Mouse (Mus musculus): ENCODE measurements at regions not wholly inside any gene's neighbourhood (a gene's known extent, or its start where the extent isn't known, plus 50 kb on each side); places are given as distances from the start of the nearest gene placed in this dataset.
"Not testable (repeated sequence)": the region's sequence is repeated elsewhere in the genome, so short reads cannot be mapped to it uniquely, and the experiment has no call there.

- in situ Hi-C loops (cut with MboI, MseI), result loop anchor here (10.0 to 25.0 kb wide), 2 partner anchors 788 to 1309 kb away; no protein-coding TSS in a partner anchor
These were observed 79.0 kb downstream of the Casp12 start for GRCm38 (mm10) chr9:5424236-5424635.

- in situ Hi-C loops (cut with MboI, MseI), result no loop called here
These were observed 103.0 kb downstream of the Casp12 start for GRCm38 (mm10) chr9:5448180-5448579.

- in situ Hi-C loops (cut with MboI, MseI), result no loop called here
These were observed 111.4 kb downstream of the Casp12 start for GRCm38 (mm10) chr9:5456606-5457005.

GRCm38 (mm10) chr9:5472012-5472411, 126.8 kb downstream of the Casp12 start:
- in situ Hi-C loops (cut with MboI, MseI), result no loop called here

GRCm38 (mm10) chr9:5474271-5474670, 129.0 kb downstream of the Casp12 start:
- in situ Hi-C loops (cut with MboI, MseI), result no loop called here

GRCm38 (mm10) chr9:5485258-5485657, 140.0 kb downstream of the Casp12 start:
- in situ Hi-C loops (cut with MboI, MseI), result no loop called here

GRCm38 (mm10) chr9:5496837-5497236, 151.6 kb downstream of the Casp12 start:
- in situ Hi-C loops (cut with MboI, MseI), result no loop called here

- in situ Hi-C loops (cut with MboI, MseI), result no loop called here
These were observed 153.1 kb downstream of the Casp12 start for GRCm38 (mm10) chr9:5498306-5498705.

GRCm38 (mm10) chr9:5525762-5526360, 180.6 kb downstream of the Casp12 start:
- in situ Hi-C loops (cut with MboI, MseI), result no loop called here

- in situ Hi-C loops (cut with MboI, MseI), result no loop called here
These were observed 197.4 kb downstream of the Casp12 start for GRCm38 (mm10) chr9:5542604-5543003.

- in situ Hi-C loops (cut with MboI, MseI), result no loop called here
These were observed 229.8 kb downstream of the Casp12 start for GRCm38 (mm10) chr9:5575072-5575471.

GRCm38 (mm10) chr9:5578168-5578567, 232.9 kb downstream of the Casp12 start:
- in situ Hi-C loops (cut with MboI, MseI), result not testable (repeated sequence)

GRCm38 (mm10) chr9:5595891-5596635, 250.8 kb downstream of the Casp12 start:
- in situ Hi-C loops (cut with MboI, MseI), result no loop called here

GRCm38 (mm10) chr9:5604019-5604418, 258.8 kb downstream of the Casp12 start:
- in situ Hi-C loops (cut with MboI, MseI), result no loop called here

- in situ Hi-C loops (cut with MboI, MseI), result no loop called here
These were observed 259.8 kb downstream of the Casp12 start for GRCm38 (mm10) chr9:5605015-5605414.

- in situ Hi-C loops (cut with MboI, MseI), result no loop called here
These were observed 271.5 kb downstream of the Casp12 start for GRCm38 (mm10) chr9:5616725-5617124.

GRCm38 (mm10) chr9:5623396-5623795, 278.2 kb downstream of the Casp12 start:
- in situ Hi-C loops (cut with MboI, MseI), result no loop called here

- in situ Hi-C loops (cut with MboI, MseI), result no loop called here
These were observed 282.3 kb downstream of the Casp12 start for GRCm38 (mm10) chr9:5627521-5627920.

GRCm38 (mm10) chr9:5634461-5634953, 289.3 kb downstream of the Casp12 start:
- in situ Hi-C loops (cut with MboI, MseI), result no loop called here

- in situ Hi-C loops (cut with MboI, MseI), result no loop called here
These were observed 289.7 kb downstream of the Casp12 start for GRCm38 (mm10) chr9:5634969-5635368.

- in situ Hi-C loops (cut with MboI, MseI), result no loop called here
These were observed 318.7 kb downstream of the Casp12 start for GRCm38 (mm10) chr9:5663886-5664285.

- in situ Hi-C loops (cut with MboI, MseI), result no loop called here
These were observed 328.3 kb downstream of the Casp12 start for GRCm38 (mm10) chr9:5673551-5673950.

GRCm38 (mm10) chr9:5708482-5708881, 363.3 kb downstream of the Casp12 start:
- in situ Hi-C loops (cut with MboI, MseI), result no loop called here
